Mouse (Mus musculus) midbrain, embryonic 12.5 days (tissue): ENCODE measurements at regions not wholly inside any gene's neighbourhood (a gene's known extent, or its start where the extent isn't known, plus 50 kb on each side); places are given as distances from the start of the nearest gene placed in this dataset.

Source experiments
- ATAC-seq: fragments of 200-750 bp; cut with Nextera tagmentation; 2 replicates; pipeline ENCODE4 v1.8.0; 2017; ENCODE audit warnings: low read depth, moderate TSS enrichment, moderate library complexity; ENCODE audit not compliant: low FRiP score
- H3K27ac ChIP-seq: fragments of 300-500 bp; sonication (generic); replicated peaks from 2 replicates; pipeline ENCODE4 v1.5.1; 2016; ENCODE audit warnings: mild to moderate bottlenecking
- H3K27me3 ChIP-seq: fragments of 300-500 bp; sonication (generic); 2 replicates; pipeline ENCODE4 v1.6.1; 2016; ENCODE audit warnings: mild to moderate bottlenecking
- H3K36me3 ChIP-seq: fragments of 300-500 bp; sonication (generic); 2 replicates; pipeline ENCODE4 v1.6.1; 2016
- H3K4me1 ChIP-seq: fragments of 300-500 bp; sonication (generic); 2 replicates; pipeline ENCODE4 v1.6.1; 2016
- H3K4me2 ChIP-seq: fragments of 300-500 bp; sonication (generic); replicated peaks from 2 replicates; pipeline ENCODE4 v1.6.1; 2016; ENCODE audit warnings: mild to moderate bottlenecking, moderate library complexity
- H3K4me3 ChIP-seq: fragments of 300-500 bp; sonication (generic); 2 replicates; pipeline ENCODE4 v1.5.1; 2016; ENCODE audit warnings: mild to moderate bottlenecking
- H3K9ac ChIP-seq: fragments of 300-500 bp; sonication (generic); replicated peaks from 2 replicates; pipeline ENCODE4 v1.6.1; 2016; ENCODE audit warnings: mild to moderate bottlenecking, moderate library complexity
- H3K9me3 ChIP-seq: fragments of 300-500 bp; sonication (generic); 2 replicates; pipeline ENCODE4 v1.6.1; 2016; ENCODE audit warnings: mild to moderate bottlenecking
- WGBS: fragments of 180-500 bp; shearing (Covaris S2); methylation state at CpG from one replicate; pipeline ENCODE4 v1.1.7; 2016; 5-methylcytosine and 5-hydroxymethylcytosine counted together

DNA sequence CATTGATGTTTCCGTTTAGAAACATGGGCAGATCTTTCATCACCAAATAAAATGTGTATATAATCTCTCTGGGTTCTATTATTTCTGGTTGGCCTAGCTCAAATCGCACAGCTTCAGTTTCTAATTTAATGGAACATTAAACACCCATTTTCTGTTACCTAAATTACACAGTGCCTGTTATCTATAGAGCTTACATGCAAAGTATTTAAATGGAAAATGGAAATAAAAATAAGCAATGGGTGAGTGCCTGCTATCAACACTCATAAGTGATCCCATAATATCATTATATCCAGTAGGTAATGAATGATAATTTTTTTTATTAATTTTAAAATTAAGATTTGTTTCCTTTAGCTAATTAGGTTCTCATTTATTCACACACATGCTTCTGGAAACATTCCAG, 515.9 kb downstream of the Kif20b start:
- Histone ChIP-seq H3K9ac (no peak overlapping the region), H3K9me3 (no peaks in the 10 kb centered on the region), H3K27ac (no peak overlapping the region), H3K4me1 (no peaks in the 10 kb centered on the region), H3K36me3 (no peaks in the 10 kb centered on the region), H3K27me3 (no peaks in the 10 kb centered on the region), H3K4me3 (no peak overlapping the region), H3K4me2 (no peak overlapping the region)
- 81% methylated on average over 2 of the region's 2 CpGs for WGBS
- no peak for ATAC-seq
